Comparison of ENCODE assay signal across 8 mouse cellular contexts in the genomic region with DNA sequence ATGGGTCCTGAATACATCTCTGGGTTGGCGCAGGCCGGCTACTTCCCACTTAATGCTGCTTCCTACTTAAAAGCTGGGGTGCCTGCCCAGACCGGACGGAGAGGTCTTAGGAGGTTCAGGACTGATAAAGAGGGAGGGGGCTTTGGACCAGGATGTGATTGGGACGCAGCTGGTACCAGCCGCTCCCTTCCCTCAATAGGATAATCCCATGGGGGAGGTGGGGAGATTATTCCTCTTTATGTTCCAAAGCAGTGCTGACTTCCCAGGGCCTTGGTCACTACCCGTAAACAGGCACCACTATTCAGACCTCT. TPM values are rescaled to one million over a fixed set of nuclear protein-coding genes. Genes with fewer than 3 reads are reported as not detected.
DNase-seq lines count a peak whose midpoint lies in the region; ATAC-seq lines count a peak whose summit lies in the region.

No protein-coding gene starts in this region.

- no peak for DNase-seq in lung, postnatal 4 days
- DNase-seq in liver, embryonic 11.5 days (ENCODE audit: low spot score) = no peak
- no peak for DNase-seq in cerebellum, adult 9-10 months
- DNase-seq in right cerebral cortex, postnatal 25 days = no peak
- DNase-seq in adrenal gland, adult 8-10 months = no peak

- WGBS in lung, embryonic 16.5 days = 7% methylated on average over 7 of the region's 7 CpGs
- WGBS in forebrain, embryonic 15.5 days = 2% methylated on average over 7 of the region's 7 CpGs
- WGBS in liver, embryonic 11.5 days = 8% methylated on average over 7 of the region's 7 CpGs
- WGBS in stomach, embryonic 15.5 days = 10% methylated on average over 7 of the region's 7 CpGs

- no peak; the same call in none of the 2 replicates for ATAC-seq in lung, embryonic 16.5 days (ENCODE audit: low read depth)
- ATAC-seq in forebrain, embryonic 15.5 days (replicated peaks) = no peak
- ATAC-seq in liver, embryonic 11.5 days (replicated peaks; ENCODE audit: low FRiP score) = no peak
- ATAC-seq in stomach, embryonic 15.5 days (ENCODE audit: insufficient read depth, low FRiP score, low read depth) = 0 out of 2 replicates have a peak, but pooled peaks have one; percentile 12

- H3K9me3 ChIP-seq in lung, embryonic 16.5 days (ENCODE audit: control insufficient read depth, low read length) = no peaks in the 10 kb centered on the region
- no peaks in the 10 kb centered on the region for H3K9me3 ChIP-seq in forebrain, embryonic 15.5 days
- H3K9me3 ChIP-seq in liver, embryonic 11.5 days (ENCODE audit: control insufficient read depth, low read length) = no peaks in the 10 kb centered on the region
- H3K9me3 ChIP-seq in stomach, embryonic 15.5 days = no peaks in the 10 kb centered on the region

- peak overlapping the region; percentile 75 for H3K4me3 ChIP-seq in lung, embryonic 16.5 days (ENCODE audit: low read length)
- peak overlapping the region; percentile 68 for H3K4me3 ChIP-seq in forebrain, embryonic 15.5 days
- H3K4me3 ChIP-seq in liver, embryonic 11.5 days (ENCODE audit: low read depth, low read length) = peak overlapping the region; percentile 64
- peak overlapping the region; percentile 66 for H3K4me3 ChIP-seq in stomach, embryonic 15.5 days (replicated peaks)

- peak overlapping the region; percentile 91 for H3K4me2 ChIP-seq in lung, embryonic 16.5 days (ENCODE audit: low read depth, low read length)
- H3K4me2 ChIP-seq in forebrain, embryonic 15.5 days (replicated peaks) = peak overlapping the region; percentile 97
- peak overlapping the region; percentile 93 for H3K4me2 ChIP-seq in liver, embryonic 11.5 days
- H3K4me2 ChIP-seq in stomach, embryonic 15.5 days = peak overlapping the region; percentile 94

- H3K36me3 ChIP-seq in lung, embryonic 16.5 days (ENCODE audit: control insufficient read depth, insufficient read depth, low read length) = no peaks in the 10 kb centered on the region
- H3K36me3 ChIP-seq in forebrain, embryonic 15.5 days = no peaks in the 10 kb centered on the region
- no peaks in the 10 kb centered on the region for H3K36me3 ChIP-seq in liver, embryonic 11.5 days (ENCODE audit: control insufficient read depth, insufficient read depth, low read length)
- no peaks in the 10 kb centered on the region for H3K36me3 ChIP-seq in stomach, embryonic 15.5 days

- peak overlapping the region; percentile 84 for H3K9ac ChIP-seq in lung, embryonic 16.5 days (ENCODE audit: low read length)
- peak overlapping the region; percentile 66 for H3K9ac ChIP-seq in forebrain, embryonic 15.5 days (replicated peaks)
- peak overlapping the region; percentile 66 for H3K9ac ChIP-seq in liver, embryonic 11.5 days (ENCODE audit: low read depth, low read length)
- H3K9ac ChIP-seq in stomach, embryonic 15.5 days = peak overlapping the region; percentile 63; the same call in 1 of the 2 replicates

- H3K27ac ChIP-seq in lung, embryonic 16.5 days (ENCODE audit: low read length) = peak overlapping the region; percentile 90
- H3K27ac ChIP-seq in forebrain, embryonic 15.5 days (replicated peaks) = 0 out of 2 replicates have a peak overlapping the region, but pooled peaks have one; percentile 37
- H3K27ac ChIP-seq in liver, embryonic 11.5 days (ENCODE audit: low read depth, low read length) = peak overlapping the region; percentile 48
- peak overlapping the region; percentile 91 for H3K27ac ChIP-seq in stomach, embryonic 15.5 days

- peaks cover 7% of the 10 kb centered on the region; the same call in 1 of the 2 replicates for H3K4me1 ChIP-seq in lung, embryonic 16.5 days (replicated peaks; ENCODE audit: control insufficient read depth, insufficient read depth, low read length)
- peaks cover 12% of the 10 kb centered on the region for H3K4me1 ChIP-seq in forebrain, embryonic 15.5 days
- H3K4me1 ChIP-seq in liver, embryonic 11.5 days (replicated peaks; ENCODE audit: control insufficient read depth, insufficient read depth, low read length) = peaks cover 22% of the 10 kb centered on the region
- H3K4me1 ChIP-seq in stomach, embryonic 15.5 days = peaks cover 11% of the 10 kb centered on the region; the same call in 1 of the 2 replicates

- H3K27me3 ChIP-seq in lung, embryonic 16.5 days (ENCODE audit: control insufficient read depth, insufficient read depth, low read depth, low read length) = peaks cover 5% of the 10 kb centered on the region; the same call in 1 of the 2 replicates
- peaks cover 39% of the 10 kb centered on the region for H3K27me3 ChIP-seq in forebrain, embryonic 15.5 days
- peaks cover 40% of the 10 kb centered on the region for H3K27me3 ChIP-seq in liver, embryonic 11.5 days (replicated peaks; ENCODE audit: control insufficient read depth, insufficient read depth, low read length)
- no peaks in the 10 kb centered on the region for H3K27me3 ChIP-seq in stomach, embryonic 15.5 days (replicated peaks)

RNA-seq across cellular contexts. Expression of a gene that starts 0.8 kb away (rescaled TPM):
- 312 and 337 TPM in 2 replicates for polyA plus RNA-seq in lung, embryonic 16.5 days (2015; fragmentation: Nextera tagmentation; extraction: Ambion mirVana)
- polyA plus RNA-seq in forebrain, embryonic 15.5 days (2015; fragmentation: Nextera tagmentation; extraction: Ambion mirVana) = 53.4 and 61.3 TPM in 2 replicates
- 62.4 and 64.2 TPM in 2 replicates for polyA plus RNA-seq in liver, embryonic 11.5 days (2014; fragmentation: Nextera tagmentation; extraction: Ambion mirVana)
- 111 TPM in 2 replicates for polyA plus RNA-seq in stomach, embryonic 15.5 days (2015; fragmentation: Nextera tagmentation; extraction: Ambion mirVana)
- 10 to 100 TPM; 26.3 to 56.5 (median 40.7) TPM for total RNA-seq in adrenal gland, adult 8-10 months (2022)

RNA-seq across cellular contexts. Expression of a gene that starts 6.8 kb away (rescaled TPM):
- polyA plus RNA-seq in lung, embryonic 16.5 days (2015; fragmentation: Nextera tagmentation; extraction: Ambion mirVana) = 132 and 135 TPM in 2 replicates
- 87.7 and 92.9 TPM in 2 replicates for polyA plus RNA-seq in forebrain, embryonic 15.5 days (2015; fragmentation: Nextera tagmentation; extraction: Ambion mirVana)
- 158 and 163 TPM in 2 replicates for polyA plus RNA-seq in liver, embryonic 11.5 days (2014; fragmentation: Nextera tagmentation; extraction: Ambion mirVana)
- 131 and 138 TPM in 2 replicates for polyA plus RNA-seq in stomach, embryonic 15.5 days (2015; fragmentation: Nextera tagmentation; extraction: Ambion mirVana)
- total RNA-seq in adrenal gland, adult 8-10 months (2022) = 100 to 1,000 TPM; 109 to 120 (median 113) TPM

RNA-seq across cellular contexts. Expression of a gene that starts 13.7 kb away (rescaled TPM):
- 5.3 and 5.8 TPM in 2 replicates for polyA plus RNA-seq in lung, embryonic 16.5 days (2015; fragmentation: Nextera tagmentation; extraction: Ambion mirVana)
- 4.8 and 5.5 TPM in 2 replicates for polyA plus RNA-seq in forebrain, embryonic 15.5 days (2015; fragmentation: Nextera tagmentation; extraction: Ambion mirVana)
- 18.5 and 19.7 TPM in 2 replicates for polyA plus RNA-seq in liver, embryonic 11.5 days (2014; fragmentation: Nextera tagmentation; extraction: Ambion mirVana)
- 17.9 and 19.8 TPM in 2 replicates for polyA plus RNA-seq in stomach, embryonic 15.5 days (2015; fragmentation: Nextera tagmentation; extraction: Ambion mirVana)
- total RNA-seq in adrenal gland, adult 8-10 months (2022) = 1 to 10 TPM; 2.8 to 6.7 (median 4.9) TPM

RNA-seq across cellular contexts. Expression of a gene that starts 20.4 kb away (rescaled TPM):
- polyA plus RNA-seq in lung, embryonic 16.5 days (2015; fragmentation: Nextera tagmentation; extraction: Ambion mirVana) = 19.4 and 20.8 TPM in 2 replicates
- 19.6 and 21.4 TPM in 2 replicates for polyA plus RNA-seq in forebrain, embryonic 15.5 days (2015; fragmentation: Nextera tagmentation; extraction: Ambion mirVana)
- 11.8 and 12.4 TPM in 2 replicates for polyA plus RNA-seq in liver, embryonic 11.5 days (2014; fragmentation: Nextera tagmentation; extraction: Ambion mirVana)
- 14.9 and 16.7 TPM in 2 replicates for polyA plus RNA-seq in stomach, embryonic 15.5 days (2015; fragmentation: Nextera tagmentation; extraction: Ambion mirVana)
- 10 to 100 TPM; 39.9 to 59.3 (median 47.7) TPM for total RNA-seq in adrenal gland, adult 8-10 months (2022)

RNA-seq across cellular contexts. Expression of a gene that starts 32.2 kb away (rescaled TPM):
- 1.9 and 3.2 TPM in 2 replicates for polyA plus RNA-seq in lung, embryonic 16.5 days (2015; fragmentation: Nextera tagmentation; extraction: Ambion mirVana)
- polyA plus RNA-seq in forebrain, embryonic 15.5 days (2015; fragmentation: Nextera tagmentation; extraction: Ambion mirVana) = 1.4 and 1.5 TPM in 2 replicates
- polyA plus RNA-seq in liver, embryonic 11.5 days (2014; fragmentation: Nextera tagmentation; extraction: Ambion mirVana) = 1.2 and 1.4 TPM in 2 replicates
- 0.85 and 1.1 TPM in 2 replicates for polyA plus RNA-seq in stomach, embryonic 15.5 days (2015; fragmentation: Nextera tagmentation; extraction: Ambion mirVana)
- under 1 TPM; 0.40 to 0.62 (median 0.57) TPM for total RNA-seq in adrenal gland, adult 8-10 months (2022)

Comparison
In these comparisons a context has a peak if more than half of its experiments do, and no peak if none do; other contexts are left out.
1. H3K27ac ChIP-seq: peak in every context shown above with its lines; median percentile 91 in stomach, embryonic 15.5 days; 90 in lung, embryonic 16.5 days; 48 in liver, embryonic 11.5 days; 37 in forebrain, embryonic 15.5 days.